Mouse (Mus musculus) CH12.LX (cell line): ENCODE measurements around the gene Zdhhc18. TPM values are rescaled to one million over a fixed set of nuclear protein-coding genes. Genes with fewer than 3 reads are reported as not detected.
A peak's percentile ranks its signal among the peaks of the same experiment; 100 is the strongest.

Experiments
- DNase-seq: peaks from one replicate; pipeline ENCODE4 v3.0.0-alpha.2; 2013; ENCODE audit errors: extremely low read depth
- H3K27ac ChIP-seq: 2 replicates; pipeline ENCODE4 v1.5.1; 2012; ENCODE audit warnings: low read depth, mild to moderate bottlenecking, control low read depth, moderate library complexity; ENCODE audit not compliant: insufficient read depth
- H3K27me3 ChIP-seq: replicated peaks from 2 replicates; pipeline ENCODE3; 2012; ENCODE audit warnings: inconsistent platforms
- H3K36me3 ChIP-seq, 2 experiments: replicated peaks in 1 of 2; 2 replicates each; pipeline versions ENCODE3 to v1.6.1; 2012; ENCODE audit warnings: inconsistent platforms in 1 of 2, low read length in 1 of 2, mild to moderate bottlenecking in 1 of 2, mixed read lengths in 1 of 2, moderate library complexity in 1 of 2; ENCODE audit not compliant: control insufficient read depth in 1 of 2, insufficient read depth in 1 of 2
- H3K4me1 ChIP-seq, 2 experiments: 2 replicates each; pipeline ENCODE4 v1.6.1; 2012; ENCODE audit warnings: inconsistent platforms in 1 of 2, moderate library complexity in 1 of 2; ENCODE audit not compliant: insufficient read depth in 2 of 2, control insufficient read depth in 1 of 2
- H3K4me2 ChIP-seq: 2 replicates; pipeline ENCODE4 v1.6.1; 2012; ENCODE audit warnings: low read depth, mild to moderate bottlenecking, control low read depth; ENCODE audit not compliant: poor library complexity, insufficient read depth, severe bottlenecking
- H3K4me3 ChIP-seq, 3 experiments: fragments of 150-350 bp in 1 of 3; sonication (generic) in 1 of 3; replicated peaks in 1 of 3; 2 replicates each; pipeline versions ENCODE3 to v1.5.1; 2011 to 2012; ENCODE audit warnings: low read depth in 2 of 3, low read length in 2 of 3, mild to moderate bottlenecking in 2 of 3, moderate library complexity in 2 of 3, control low read depth in 1 of 3, improper control_type of control experiment in 1 of 3, inconsistent platforms in 1 of 3, mixed read lengths in 1 of 3; ENCODE audit not compliant: poor library complexity in 1 of 3
- H3K79me2 ChIP-seq: replicated peaks from 2 replicates; pipeline ENCODE4 v1.6.1; 2012; ENCODE audit warnings: mild to moderate bottlenecking, moderate library complexity; ENCODE audit not compliant: control insufficient read depth, poor library complexity, insufficient read depth, severe bottlenecking; ENCODE audit errors: extremely low read depth
- H3K9ac ChIP-seq: 2 replicates; pipeline ENCODE4 v1.6.1; 2012; ENCODE audit warnings: low read depth, mild to moderate bottlenecking, control low read depth, moderate library complexity; ENCODE audit not compliant: insufficient read depth
- H3K9me3 ChIP-seq: replicated peaks from 2 replicates; pipeline ENCODE3; 2012; ENCODE audit warnings: low read length, inconsistent platforms, mixed read lengths
- BHLHE40 ChIP-seq: IDR thresholded peaks from 2 replicates; pipeline ENCODE4 v1.6.1; 2011; ENCODE audit warnings: mild to moderate bottlenecking, low read depth, low read length, improper control_type of control experiment
- CHD1 ChIP-seq: IDR thresholded peaks from 2 replicates; pipeline ENCODE4 v1.6.1; 2012; ENCODE audit warnings: low read depth, low read length, improper control_type of control experiment, inconsistent platforms
- CTCF ChIP-seq, 2 experiments: IDR thresholded peaks in 1 of 2; conservative IDR thresholded peaks in 1 of 2; 2 replicates each; pipeline ENCODE4 v1.5.1; 2011 to 2012; ENCODE audit warnings: low read depth in 2 of 2, low read length in 2 of 2, improper control_type of control experiment in 1 of 2, inconsistent platforms in 1 of 2, mild to moderate bottlenecking in 1 of 2, moderate library complexity in 1 of 2
- ELF1 ChIP-seq: IDR thresholded peaks from 2 replicates; pipeline ENCODE4 v1.6.1; 2014; ENCODE audit warnings: low read depth, mild to moderate bottlenecking, inconsistent platforms, low read length, improper control_type of control experiment
- EP300 ChIP-seq: IDR thresholded peaks from 2 replicates; pipeline ENCODE4 v1.6.1; 2011; ENCODE audit warnings: low read length, improper control_type of control experiment
- GABPA ChIP-seq: IDR thresholded peaks from 2 replicates; pipeline ENCODE4 v1.6.1; 2012; ENCODE audit warnings: low read depth, low read length, improper control_type of control experiment, inconsistent platforms; ENCODE audit not compliant: insufficient replicate concordance
- JUN ChIP-seq: IDR thresholded peaks from 2 replicates; pipeline ENCODE4 v1.6.1; 2011; ENCODE audit warnings: low read depth, mild to moderate bottlenecking, low read length, improper control_type of control experiment, moderate library complexity; ENCODE audit not compliant: insufficient read depth
- KAT2A ChIP-seq: IDR thresholded peaks from 2 replicates; pipeline ENCODE4 v1.6.1; 2012; ENCODE audit warnings: low read length, improper control_type of control experiment, inconsistent platforms; ENCODE audit not compliant: insufficient replicate concordance
- MXI1 ChIP-seq: IDR thresholded peaks from 2 replicates; pipeline ENCODE4 v1.6.1; 2011; ENCODE audit warnings: mild to moderate bottlenecking, low read depth, low read length, improper control_type of control experiment
- MYC ChIP-seq: IDR thresholded peaks from 2 replicates; pipeline ENCODE4 v1.6.1; 2011; ENCODE audit warnings: low read depth, mild to moderate bottlenecking, improper control_type of control experiment, low read length
- NELFE ChIP-seq: IDR thresholded peaks from 2 replicates; pipeline ENCODE4 v1.6.1; 2011; ENCODE audit warnings: low read depth, low read length, improper control_type of control experiment
- POLR2A ChIP-seq: IDR thresholded peaks from 2 replicates; pipeline ENCODE4 v1.6.1; 2011; ENCODE audit warnings: low read depth, mild to moderate bottlenecking, improper control_type of control experiment, low read length
- RAD21 ChIP-seq: IDR thresholded peaks from 2 replicates; pipeline ENCODE4 v1.6.1; 2011; ENCODE audit warnings: low read depth, mild to moderate bottlenecking, low read length, improper control_type of control experiment, moderate library complexity
- RCOR1 ChIP-seq: conservative IDR thresholded peaks from 2 replicates; pipeline ENCODE4 v1.6.1; 2012; ENCODE audit warnings: low read depth, mild to moderate bottlenecking, inconsistent platforms, low read length, improper control_type of control experiment
- SMC3 ChIP-seq: IDR thresholded peaks from 2 replicates; pipeline ENCODE4 v1.6.1; 2011; ENCODE audit warnings: low read depth, low read length, improper control_type of control experiment
- TBP ChIP-seq: conservative IDR thresholded peaks from 2 replicates; pipeline ENCODE4 v1.6.1; 2011; ENCODE audit warnings: low read depth, low read length, improper control_type of control experiment
- USF1 ChIP-seq: IDR thresholded peaks from 2 replicates; pipeline ENCODE4 v1.6.1; 2014; ENCODE audit warnings: low read depth, mild to moderate bottlenecking, inconsistent platforms, low read length, improper control_type of control experiment
- dilution Hi-C: fragments of 300-500 bp; cut with MboI; formaldehyde crosslinking; loops from 2 replicates; pipeline ENCODE4 v1.14.3; 2020; ENCODE audit warnings: low sequenced_read_pairs; ENCODE audit not compliant: extremely low pct_unique_long_range_greater_than_20kb, extremely low pct_ligation_motif_present
- in situ Hi-C: fragments of 300-500 bp; cut with MboI; formaldehyde crosslinking; loops from 3 replicates; pipeline ENCODE4 v1.14.3; 2019; ENCODE audit warnings: low sequenced_read_pairs, low pct_ligation_motif_present, low pct_unique_long_range_greater_than_20kb, mixed read lengths
- polyA plus RNA-seq: library from polyadenylated mRNA; unstranded; fragments of >175 nt; gene quantifications from 2 replicates; pipeline ENCODE4 v1.2.1, GENCODE M21; 2012; ENCODE audit warnings: low read depth; ENCODE audit not compliant: insufficient read length
- total RNA-seq, 2 experiments: library from RNA; depleted of rRNA; stranded (reverse); fragments of 300-350 nt in 1 of 2; fragments of >200 nt in 1 of 2; gene quantifications; 2 replicates each; pipeline ENCODE4 v1.2.3; 2012 to 2014

Zdhhc18 gene
- total and polyA plus RNA-seq, 3 experiments, result 15.9 to 31.0 (median 24.3) TPM

DNA sequence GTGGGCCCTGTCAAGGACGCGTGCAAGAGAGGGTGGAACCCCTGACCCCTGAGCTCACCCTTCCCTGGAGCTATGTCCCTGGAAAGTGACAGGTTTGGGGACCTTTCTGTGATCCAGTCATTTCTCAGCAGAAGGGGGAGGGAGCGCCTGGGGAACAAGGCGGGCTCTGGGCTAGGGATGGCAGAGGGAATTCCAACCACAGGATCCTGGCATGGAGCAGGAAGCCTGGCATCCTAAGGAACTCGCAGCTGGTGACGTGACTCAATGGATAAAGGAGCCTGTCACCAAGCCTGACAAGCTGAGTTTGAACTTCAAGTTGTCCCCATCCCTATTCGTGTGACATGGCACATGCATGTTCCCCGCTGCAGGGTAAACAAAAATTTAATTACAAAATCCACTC lies 36.9 kb downstream of the Zdhhc18 start:
- peaks cover 33 to 90% of the 10 kb centered on the region in 2 experiments for H3K36me3 ChIP-seq
- in situ Hi-C loops, result no loop called here
- no peak for DNase-seq
- TF ChIP-seq CHD1, result no peak
- TF ChIP-seq NELFE, result no peak
- no peak for TF ChIP-seq POLR2A
- no peak for TF ChIP-seq TBP
- no peak for TF ChIP-seq ELF1
- no peak for TF ChIP-seq CTCF (conservative IDR thresholded peaks at IDR 0.05 in 1 of 2, IDR thresholded peaks at IDR 0.05 in 1 of 2; ENCODE audit: low read depth in 2 of 2, low read length in 2 of 2)
- no peak for TF ChIP-seq MXI1
- TF ChIP-seq RAD21, result no peak
- TF ChIP-seq GABPA, result no peak
- no peak overlapping the region for H3K4me2 ChIP-seq
- no peak overlapping the region for H3K4me3 ChIP-seq
- H3K27me3 ChIP-seq, result no peaks in the 10 kb centered on the region
- H3K9ac ChIP-seq, result no peak overlapping the region
- peaks cover 19% of the 10 kb centered on the region for H3K9me3 ChIP-seq
- H3K4me1 ChIP-seq, result peaks cover 27 to 55% of the 10 kb centered on the region in 2 experiments
- no peak overlapping the region for H3K27ac ChIP-seq
- H3K79me2 ChIP-seq, result no peaks in the 10 kb centered on the region
- dilution Hi-C loops, result no loop called here

DNA sequence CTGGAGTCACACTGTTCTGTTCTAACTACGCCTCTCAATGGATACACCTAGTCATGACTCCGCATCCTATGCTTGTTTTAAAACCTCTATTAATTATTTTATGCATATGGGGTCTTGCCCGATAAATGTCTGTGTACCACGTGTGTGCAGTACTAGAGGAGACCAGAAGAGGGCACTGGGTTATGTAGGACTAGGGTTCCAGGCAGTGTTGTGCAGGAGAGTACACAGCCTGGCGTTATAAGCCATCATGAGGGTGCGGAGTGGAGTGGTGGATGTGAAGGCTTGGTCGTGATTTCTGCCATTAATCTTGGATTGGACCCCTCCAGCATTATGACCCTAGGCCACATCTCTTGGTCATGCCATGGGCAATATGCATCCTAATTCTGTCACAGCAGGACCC lies 37.5 kb downstream of the Zdhhc18 start:
- Histone ChIP-seq H3K27me3 (no peaks in the 10 kb centered on the region), H3K9me3 (peaks cover 19% of the 10 kb centered on the region), H3K36me3 (peaks cover 35 to 91% of the 10 kb centered on the region in 2 experiments), H3K27ac (no peak overlapping the region), H3K79me2 (no peaks in the 10 kb centered on the region), H3K4me2 (no peak overlapping the region), H3K4me1 (peaks cover 27 to 57% of the 10 kb centered on the region in 2 experiments), H3K4me3 (no peak overlapping the region), H3K9ac (no peak overlapping the region)
- dilution Hi-C loops (no loop called here), in situ Hi-C loops (no loop called here)
- no peak for DNase-seq
- TF ChIP-seq MYC (no peak), BHLHE40 (no peak), EP300 (no peak), USF1 (no peak), SMC3 (no peak), RCOR1 (no peak), KAT2A (no peak), JUN (no peak), CTCF (conservative IDR thresholded peaks at IDR 0.05 in 1 of 2, IDR thresholded peaks at IDR 0.05 in 1 of 2; ENCODE audit: low read depth in 2 of 2, low read length in 2 of 2) (peak in 1 of 2 experiments; percentile 11; a peak in 2 of 4 replicates)
